Mouse (Mus musculus) kidney, postnatal 36 days (tissue): ENCODE measurements around the gene Piezo1.
"Not testable (repeated sequence)": the region's sequence is repeated elsewhere in the genome, so short reads cannot be mapped to it uniquely, and the experiment has no call there.

Experiments
- DNase-seq, 2 experiments: peaks; one replicate each; pipeline ENCODE4 v3.0.0; 2021 to 2022; ENCODE audit warnings: mixed read lengths in 2 of 2

The Piezo1 gene

DNA sequence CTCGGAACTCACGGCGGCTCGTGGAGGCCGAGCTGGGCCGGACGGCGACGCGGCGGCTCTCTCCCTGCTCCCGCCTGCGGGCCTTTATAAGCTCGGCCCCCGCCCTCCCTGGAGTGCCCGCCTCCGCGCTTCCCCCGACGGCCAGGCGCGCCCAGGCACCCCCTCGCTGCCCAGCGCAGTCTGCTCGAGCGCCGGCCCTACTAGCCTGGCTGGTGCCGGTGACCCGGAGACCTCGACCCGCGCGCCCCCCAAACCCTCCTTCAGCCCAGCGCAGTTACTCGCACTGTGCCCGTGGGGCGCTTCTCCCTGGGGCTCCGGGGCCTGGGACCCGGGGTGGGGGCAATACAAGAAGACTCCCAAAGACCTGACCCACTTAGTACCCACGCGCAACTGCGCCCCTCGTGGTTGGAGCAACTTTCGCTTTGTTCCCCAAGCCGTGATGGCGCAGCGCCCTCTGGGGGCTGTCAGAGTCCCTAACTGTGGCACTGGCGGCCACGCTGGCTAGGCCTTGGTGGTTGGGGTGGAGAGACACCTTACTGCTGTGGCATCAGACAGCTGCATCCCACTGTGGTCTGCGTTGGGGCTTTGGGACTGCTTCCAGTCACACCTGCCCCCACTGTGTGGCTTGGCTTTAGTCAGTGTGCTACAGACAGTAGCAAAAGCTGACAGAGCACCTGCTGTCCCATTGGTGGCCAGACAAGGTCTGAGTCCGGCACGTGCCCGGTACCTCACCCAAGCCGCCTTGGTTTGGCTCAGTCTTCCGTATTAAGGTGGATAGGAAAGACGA lies at the start of gene Piezo1:
TSS of gene Piezo1 (minus strand) at position 65 of the 787 bp plus-strand sequence.
- peak; percentile 92 to 99 for DNase-seq

DNA sequence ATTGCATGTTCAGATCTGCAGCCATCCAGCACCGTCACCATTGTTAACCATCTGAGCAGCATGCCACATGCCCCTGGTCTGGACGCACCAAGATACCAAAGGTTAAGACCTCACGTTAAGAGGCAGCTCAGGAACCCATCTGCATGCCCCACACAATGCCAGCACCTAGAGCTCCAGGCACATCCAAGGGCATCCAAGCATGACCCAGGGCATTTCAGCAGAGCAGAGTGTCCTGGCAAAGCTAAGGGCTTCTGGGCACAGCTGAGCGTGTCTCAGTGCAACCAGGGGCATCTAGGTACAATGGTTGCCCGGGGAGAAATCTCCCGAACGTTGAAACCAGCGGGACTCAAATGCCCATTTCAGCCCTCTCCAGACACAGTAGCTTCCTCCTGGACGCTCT lies 49.5 kb upstream of the Piezo1 start:
- peak; percentile 79 to 84 for DNase-seq

DNA sequence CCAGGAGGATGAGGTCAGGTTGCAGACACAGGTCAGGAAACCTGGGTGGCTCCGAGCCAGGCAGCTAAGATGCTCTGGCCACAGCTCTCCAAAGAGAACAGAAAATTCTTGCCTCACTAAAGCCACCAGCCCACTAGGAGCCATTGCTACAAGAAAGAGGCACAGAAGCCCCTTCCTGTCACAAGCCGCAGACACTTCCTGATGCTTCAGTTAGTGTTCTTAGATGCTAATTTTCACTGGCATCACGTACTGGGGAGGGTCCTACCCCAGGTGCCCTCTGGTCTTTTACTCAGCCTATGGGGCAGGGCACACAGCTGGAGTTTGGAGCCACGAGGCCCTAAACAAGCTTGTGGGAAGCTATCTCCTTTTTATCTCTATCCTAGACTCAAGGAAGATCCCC lies 44.9 kb upstream of the Piezo1 start:
- no peak for DNase-seq

DNA sequence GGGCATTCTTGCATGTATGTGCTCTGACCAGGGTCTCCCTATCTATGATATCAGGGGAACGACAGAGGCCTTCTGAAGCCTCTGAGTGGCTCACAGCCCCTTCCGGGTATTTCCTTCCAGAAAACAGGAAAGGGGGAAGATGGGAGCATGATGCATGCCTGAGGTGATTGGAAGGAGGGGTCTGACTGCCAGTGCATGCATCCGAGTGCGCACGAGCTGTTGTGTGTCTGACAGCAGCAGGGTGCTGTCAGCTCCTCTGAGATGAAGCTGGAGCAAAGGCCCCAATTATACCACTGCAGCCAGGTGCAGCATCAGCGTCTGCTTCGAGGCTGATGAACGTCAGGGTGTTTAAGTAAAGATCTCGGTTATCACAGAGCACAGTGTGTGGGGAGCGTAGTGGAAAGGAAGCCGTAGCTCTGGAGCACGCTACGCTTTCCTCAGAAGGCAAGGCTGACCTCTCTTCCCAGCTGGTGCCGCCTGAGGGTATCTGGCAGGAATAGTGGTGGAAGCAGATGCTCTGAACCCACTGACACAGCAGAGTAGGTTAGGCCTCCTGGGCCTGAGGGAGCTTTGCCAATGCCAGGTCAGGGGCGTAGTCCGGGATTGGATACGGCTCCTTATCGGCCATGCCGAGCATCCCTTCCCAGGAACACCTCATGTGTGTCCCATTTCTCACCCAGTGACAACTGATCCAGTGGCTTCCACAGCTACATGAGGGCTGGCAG lies 42.8 kb upstream of the Piezo1 start:
- DNase-seq = no peak

DNA sequence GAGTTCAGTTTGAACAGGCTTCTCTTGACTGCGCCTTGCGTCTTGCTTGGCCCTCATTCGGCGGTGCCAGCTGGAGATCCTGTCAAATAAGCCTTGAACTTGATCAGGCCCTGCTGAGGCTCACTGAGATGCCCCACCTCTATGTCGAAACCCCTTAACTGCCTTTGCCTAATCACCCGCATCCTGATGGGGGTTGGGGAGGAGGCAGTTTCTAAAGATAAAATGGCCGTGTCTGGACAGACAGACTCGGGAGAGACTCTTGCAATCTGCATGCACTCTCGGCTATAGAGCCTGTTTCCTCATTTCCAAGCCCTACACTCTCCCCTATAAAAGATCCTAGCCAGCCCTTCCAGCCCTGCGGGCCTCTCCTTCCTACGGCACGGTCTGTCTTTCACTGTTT lies 42.1 kb upstream of the Piezo1 start:
- no peak for DNase-seq

DNA sequence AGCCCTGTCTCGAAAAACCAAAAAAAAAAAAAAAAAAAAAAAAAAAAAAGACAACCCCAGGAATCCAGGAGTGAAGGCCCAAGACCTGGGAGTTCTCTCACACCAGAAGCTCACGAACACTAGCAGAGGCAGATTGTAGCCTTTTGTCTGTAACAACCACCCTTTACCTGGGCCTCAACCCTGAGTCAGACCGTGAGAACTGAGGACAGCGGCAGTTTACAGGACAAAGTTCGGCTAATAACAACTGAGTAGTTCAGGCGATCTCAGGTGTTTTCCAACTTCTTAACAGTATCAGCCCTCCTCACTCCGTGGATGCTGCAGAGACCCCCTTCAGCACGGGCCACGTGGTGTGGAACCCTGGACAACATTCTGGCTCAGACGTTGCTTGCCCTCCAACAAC lies 35.6 kb upstream of the Piezo1 start:
- no peak for DNase-seq

DNA sequence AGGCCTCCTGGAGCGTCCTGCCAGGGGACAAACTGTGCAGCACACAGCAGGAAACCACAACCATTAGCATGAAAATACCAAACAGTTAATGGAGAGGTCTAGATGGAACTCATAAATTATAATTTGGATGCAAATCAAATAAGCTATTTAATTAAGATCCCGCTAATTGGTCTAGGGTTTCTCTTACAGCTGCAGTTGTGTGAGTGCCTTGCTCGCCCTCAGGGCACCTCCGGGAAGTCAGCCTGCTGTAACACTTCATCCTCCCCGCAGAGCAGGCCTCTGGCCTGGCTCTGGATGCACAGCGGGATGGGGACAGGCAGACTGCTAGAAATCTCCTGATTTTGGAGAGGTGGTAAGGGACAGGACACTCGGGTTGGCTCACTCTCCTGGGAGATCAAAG lies 35.0 kb upstream of the Piezo1 start:
- DNase-seq = no peak

DNA sequence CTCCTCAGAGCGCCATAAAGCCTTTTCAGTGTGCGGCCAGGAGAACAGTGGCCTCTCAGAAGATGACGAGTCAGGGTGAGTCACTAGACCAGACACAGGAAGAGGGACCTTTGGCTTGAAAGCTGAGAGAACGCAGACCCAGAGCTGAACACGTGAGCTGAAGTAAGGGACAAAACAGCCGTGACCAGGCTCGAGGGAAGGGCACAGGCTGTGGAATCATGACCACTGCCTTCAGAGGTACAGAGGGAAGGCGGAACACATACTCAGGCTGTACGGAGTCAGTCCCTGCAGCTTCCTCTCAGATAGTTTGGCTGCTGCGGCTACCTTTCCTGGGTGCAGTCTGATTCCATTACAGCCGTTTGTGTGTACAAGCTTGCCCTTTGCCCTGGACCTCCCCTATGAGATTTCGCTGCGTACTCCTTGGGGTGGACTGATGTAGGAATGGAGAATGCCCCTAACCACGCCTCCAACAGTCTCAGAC lies 34.3 kb upstream of the Piezo1 start:
- no peak for DNase-seq

DNA sequence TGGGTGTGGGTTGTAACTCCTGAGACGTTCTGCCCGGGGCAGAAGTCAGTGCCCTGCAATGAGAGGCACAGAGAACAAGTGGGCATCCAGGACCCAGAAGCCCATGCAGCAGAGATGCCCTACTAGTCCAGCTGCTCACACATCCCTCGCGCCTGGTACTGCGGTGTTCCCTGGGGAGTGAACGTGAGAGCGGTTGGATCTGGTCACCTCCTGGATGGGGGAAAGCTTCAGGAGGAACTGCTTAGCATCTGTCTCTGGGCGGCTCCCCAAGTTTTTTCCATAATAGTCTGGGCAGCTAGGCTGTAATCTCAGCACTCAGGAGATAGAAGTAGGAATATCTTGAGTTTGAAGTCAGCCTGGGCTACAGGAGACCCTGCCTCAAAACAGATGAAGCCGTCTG lies 33.9 kb upstream of the Piezo1 start:
- no peak for DNase-seq

DNA sequence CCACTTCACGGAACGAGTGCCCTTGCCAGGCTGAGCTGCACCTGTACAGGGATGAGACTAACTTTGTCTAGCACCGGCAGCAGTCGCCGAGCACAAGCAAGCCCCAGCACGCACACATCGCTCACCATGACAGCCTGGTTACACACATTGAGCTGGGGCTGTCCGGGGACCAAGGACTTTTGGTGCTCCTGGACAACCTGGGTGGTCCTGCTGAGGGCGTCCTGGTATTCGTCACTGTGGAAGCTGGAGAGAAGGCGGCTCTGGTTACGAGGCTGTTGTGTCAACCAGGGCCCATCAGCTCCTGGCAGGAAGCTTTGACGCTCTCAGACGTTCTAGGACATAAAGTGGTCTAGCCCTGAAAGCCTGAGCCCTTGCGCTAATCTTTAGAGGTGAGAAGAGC lies 29.8 kb upstream of the Piezo1 start:
- no peak for DNase-seq

DNA sequence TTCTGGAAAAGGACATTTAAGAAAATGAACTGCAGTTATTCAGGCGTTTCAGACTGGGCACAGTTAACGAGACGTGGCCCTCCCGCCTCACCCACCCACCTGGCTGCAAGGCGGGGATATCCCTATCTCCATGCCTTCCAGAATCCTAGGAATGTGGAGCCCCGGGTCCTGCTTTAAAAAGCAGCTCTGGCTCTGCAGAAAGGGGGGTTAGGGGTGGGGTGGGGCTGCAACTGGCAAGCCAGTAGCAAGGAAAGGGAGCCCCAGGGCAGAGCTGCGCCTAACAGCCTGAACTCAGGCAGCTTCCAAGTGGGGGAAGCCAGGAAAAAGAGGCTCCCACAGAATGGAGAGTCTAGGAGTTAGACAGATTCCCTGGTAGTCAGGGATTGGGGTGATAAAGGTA lies 28.1 kb upstream of the Piezo1 start:
- DNase-seq = no peak

DNA sequence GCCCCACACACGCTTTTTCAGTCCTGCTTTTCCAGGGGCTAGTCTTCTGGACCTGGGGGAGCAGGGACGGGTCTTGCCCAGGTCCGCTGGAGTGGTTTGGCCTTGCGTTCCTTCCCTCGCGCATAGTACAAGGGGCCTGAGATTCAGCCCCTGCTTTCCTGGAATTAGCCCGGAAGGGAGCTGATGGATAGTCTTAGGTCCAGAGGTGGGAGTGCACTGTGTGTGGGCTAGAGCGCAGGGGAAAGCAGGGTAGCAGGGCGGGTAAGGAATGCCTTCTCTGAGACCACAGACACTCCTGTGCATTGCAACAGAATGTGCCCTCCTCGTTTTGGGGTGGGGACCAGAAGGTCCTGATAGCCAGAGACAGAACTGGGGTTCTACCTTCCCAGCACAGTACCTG lies 26.0 kb upstream of the Piezo1 start:
- no peak for DNase-seq

DNA sequence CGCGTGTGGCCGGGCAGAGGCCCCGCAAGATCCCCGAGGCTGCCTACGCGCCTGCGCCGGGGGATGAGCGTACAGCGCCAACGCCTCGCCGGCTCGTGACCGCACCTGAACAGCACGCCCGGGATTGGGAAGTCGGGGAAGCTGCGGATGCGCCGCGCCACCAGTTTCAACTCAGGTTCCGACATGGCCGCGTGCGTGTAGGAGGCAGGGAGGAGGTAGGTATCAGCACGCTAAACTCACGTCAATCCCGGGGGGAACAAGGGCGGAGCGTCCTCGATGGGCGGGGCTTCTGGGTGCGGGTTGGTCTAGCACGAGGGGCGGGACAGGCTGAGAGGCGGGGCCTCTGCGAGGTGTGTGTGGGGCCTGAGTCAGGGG lies 25.5 kb upstream of the Piezo1 start, which contains the start of gene Aprt:
TSS of gene Aprt (minus strand) at position 262 of the 375 bp plus-strand sequence.
- DNase-seq = peak; percentile 97 to 98

DNA sequence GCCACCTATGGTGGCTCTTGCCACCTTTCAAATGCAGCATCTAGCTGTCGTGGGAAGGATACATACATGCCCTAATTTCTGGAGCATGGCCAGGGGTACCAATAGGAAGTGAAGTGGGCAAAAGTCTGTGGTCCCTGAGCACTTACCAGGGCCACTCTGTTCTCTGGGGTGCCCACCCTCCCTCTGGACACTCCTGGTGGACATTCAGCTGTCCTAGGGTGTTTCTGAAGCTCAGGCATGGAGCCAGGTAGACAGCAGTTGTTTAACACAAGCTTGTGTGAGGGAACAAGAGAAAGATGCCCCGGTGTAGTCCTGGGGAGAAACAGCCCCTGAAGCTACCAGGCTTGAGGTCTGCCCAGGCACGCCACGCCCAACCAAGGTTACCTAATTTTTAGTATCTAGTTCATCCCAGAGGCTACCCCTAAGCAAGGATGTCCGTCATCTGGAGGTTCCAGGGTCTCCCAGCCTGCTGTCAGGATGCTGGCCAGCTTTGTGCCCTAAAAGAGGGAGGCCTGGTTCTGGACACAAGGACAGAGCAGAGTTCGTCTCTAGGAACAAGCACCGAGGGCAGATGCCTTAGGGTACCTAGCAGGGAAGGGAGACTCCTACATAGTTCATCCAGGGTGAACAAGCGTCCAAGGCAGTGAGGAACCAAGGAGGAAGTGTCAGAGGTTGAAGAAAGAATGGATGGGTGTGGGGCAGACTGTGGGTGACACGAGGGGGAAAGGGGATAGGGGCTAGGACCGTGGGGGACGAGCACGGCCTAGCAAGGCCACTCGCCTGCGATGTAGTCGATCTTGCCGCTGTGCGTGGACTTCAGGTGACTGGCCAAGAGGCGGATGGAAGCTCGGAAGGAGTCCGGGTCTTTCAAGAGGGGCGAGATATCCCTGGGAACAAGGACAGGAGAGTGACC lies 24.9 kb upstream of the Piezo1 start:
- no peak for DNase-seq

DNA sequence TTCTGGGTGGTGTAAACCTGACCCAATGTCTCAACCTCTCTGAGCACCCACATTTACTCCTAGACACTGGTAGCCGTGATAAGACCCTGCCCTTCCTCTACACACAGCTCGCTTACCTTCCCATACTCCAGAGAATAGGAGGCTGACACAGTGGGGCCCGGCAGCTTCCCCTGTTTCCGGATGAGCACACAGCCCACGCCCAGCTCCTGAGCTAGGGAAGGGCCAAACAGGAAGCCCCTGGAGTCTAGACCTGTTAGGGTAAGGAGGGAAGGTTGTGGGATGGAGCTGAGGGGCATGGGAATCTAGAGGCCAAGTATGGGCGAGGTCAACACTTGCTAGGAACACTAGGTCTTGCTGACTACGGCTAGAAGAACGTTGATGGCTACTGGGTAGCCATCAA lies 24.2 kb upstream of the Piezo1 start:
- no peak for DNase-seq

DNA sequence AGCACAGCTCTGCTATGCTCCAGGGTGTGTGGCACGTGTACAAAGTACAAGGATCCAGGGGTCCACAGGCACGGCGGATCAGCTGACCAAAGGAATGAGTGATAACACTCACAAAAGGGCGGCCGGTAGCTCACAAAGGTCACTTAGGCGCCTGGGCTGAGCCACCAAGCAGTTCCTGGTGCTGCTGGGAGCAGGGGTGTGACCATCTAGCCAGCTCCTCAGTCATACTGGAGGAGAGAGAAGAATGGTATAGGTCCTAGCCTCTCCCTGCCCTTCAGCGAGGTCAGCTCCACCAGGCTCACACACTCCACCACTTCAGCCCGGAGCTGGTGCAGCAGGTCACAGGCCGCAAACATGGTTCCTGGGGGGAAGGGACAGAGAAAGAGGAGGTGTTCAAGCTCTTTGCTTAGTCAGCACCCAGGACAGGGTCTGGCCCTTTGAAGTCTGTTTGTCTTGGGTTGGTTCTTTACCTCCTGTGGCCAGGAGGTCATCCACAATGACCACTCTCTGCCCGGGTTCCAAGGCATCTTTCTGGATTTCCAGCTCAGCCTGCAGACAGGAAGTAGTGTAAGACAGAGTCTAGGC lies 23.6 kb upstream of the Piezo1 start:
- DNase-seq = peak; percentile 56 to 57

DNA sequence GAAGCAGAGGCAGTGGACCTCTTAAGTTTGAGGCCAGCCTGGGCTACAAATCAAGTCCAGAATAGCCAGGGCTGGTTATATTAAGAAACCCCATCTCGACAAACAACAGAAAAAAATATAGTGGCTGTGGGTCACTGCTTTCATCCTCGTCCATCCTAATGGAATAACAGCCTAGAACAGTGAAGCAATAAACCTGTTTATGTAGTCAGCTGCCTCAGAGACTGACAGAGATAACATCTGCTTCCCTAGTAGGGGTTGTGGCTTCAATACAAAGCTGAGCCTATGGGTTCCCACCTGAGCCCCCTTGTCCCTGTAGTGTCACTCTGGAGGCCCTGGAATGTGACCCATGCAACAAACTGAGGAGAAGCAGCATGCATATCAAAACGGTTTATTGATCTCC lies 23.1 kb upstream of the Piezo1 start:
- DNase-seq = no peak

DNA sequence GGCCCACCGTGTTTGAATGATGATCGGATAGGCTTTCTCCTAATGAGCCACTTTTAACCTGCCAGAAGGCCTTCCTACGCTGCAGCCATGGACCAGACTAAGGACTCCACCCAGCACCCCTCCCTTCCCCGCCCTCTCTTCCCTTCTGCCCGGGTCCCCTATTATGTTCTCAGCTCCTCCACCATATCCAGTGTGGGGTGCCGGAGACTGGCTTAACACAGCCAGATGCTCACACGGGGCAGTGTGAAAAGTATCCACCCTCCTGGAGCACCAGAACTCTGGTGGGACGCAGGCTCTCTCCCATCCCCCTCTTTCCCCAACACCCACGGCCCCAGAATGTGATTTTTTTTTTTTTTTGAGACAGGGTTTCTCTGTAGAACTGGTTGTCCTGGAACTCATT lies 22.4 kb upstream of the Piezo1 start:
- no peak for DNase-seq

DNA sequence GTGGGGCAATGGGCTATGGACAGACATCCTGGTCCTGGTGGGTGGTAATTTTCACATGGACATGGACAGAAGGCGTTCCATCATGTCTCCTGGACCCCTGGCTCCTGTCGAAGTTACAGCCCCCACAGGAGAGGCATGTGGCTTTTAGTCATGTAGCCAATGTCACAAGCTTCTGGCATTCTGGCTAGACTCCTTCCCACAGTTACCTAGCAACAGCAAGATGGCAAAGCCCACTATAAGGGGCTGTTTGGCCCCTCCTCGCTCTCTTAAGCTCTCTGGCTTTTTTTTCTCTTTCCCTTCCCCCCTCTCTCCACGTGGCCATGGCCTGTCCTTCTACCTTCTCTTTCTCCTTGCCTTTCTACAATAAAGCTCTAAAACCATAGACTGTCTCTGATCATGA lies 22.0 kb upstream of the Piezo1 start:
- DNase-seq = not testable (repeated sequence)

DNA sequence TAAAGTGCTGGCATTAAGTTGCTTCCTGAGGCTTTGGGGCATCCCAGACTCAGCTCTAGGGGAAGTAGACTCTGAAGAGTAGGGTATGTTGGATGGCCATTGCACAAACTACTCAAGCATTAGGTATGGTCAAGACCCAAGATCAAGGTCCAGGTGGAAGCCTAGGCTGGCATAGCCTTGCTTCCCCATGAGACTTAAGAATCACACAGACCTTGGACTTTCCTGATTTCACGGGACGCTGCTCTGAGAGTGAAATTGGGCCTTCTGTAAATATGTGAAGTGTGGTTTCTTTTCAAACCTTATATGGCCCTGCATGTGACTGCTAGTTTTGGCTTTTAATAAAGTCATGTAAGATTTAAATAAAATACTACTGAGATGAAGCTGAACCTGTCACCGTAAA lies 21.6 kb upstream of the Piezo1 start:
- peak; percentile 58 to 67 for DNase-seq

DNA sequence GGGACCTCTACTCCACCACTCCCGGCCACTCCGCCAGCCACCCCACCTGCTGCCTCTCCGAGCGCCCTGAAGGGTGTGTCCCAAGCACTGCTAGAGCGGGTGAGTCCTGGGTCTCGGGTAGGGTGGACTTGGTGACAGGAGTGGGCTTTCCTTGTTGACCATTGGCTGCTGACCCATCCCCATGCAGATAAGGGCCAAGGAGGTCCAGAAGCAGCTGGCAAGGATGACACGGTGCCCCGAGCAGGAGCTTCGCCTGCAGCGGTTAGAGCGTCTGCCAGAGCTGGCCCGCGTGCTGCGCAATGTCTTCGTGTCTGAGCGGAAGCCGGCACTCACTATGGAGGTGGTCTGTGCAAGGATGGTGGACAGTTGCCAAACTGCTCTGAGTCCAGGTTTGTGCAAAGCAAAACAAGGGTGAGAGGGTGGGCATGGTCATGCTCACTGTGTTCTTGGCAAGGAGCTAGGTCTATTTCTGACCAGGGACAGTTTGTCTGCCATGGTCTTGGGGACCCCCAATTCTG lies 20.7 kb upstream of the Piezo1 start:
- no peak for DNase-seq

DNA sequence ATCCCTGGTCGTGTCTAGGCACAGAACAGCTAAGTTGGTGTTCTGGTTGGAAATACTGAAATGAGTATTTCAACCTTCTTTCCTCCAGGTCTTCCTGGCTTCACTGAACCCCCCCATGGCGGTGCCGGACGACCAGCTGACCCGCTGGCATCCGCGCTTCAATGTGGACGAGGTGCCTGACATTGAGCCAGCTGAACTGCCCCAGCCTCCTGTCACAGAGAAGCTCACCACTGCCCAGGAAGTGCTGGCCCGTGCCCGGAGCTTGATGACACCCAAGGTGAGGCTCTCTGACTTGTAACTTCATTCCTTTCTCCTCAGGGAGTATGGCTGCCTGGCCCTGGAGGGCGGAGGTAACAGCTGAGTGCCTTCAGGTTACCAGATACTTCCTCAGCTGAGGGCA lies 20.0 kb upstream of the Piezo1 start:
- no peak for DNase-seq

DNA sequence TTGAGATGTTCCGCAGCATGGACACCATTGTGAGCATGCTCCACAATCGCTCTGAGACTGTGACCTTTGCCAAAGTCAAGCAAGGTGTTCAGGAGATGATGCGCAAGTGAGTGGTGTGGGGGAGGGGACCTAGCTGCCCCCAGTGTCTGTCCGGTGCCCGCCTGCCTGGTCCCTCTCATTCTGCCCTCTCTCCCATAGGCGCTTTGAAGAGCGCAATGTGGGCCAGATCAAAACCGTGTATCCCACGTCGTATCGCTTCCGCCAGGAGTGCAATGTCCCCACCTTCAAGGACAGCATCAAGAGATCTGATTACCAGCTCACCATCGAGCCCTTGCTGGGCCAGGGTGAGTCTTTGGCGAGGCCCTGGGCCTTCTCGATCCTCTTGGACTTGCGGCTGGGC lies 18.9 kb upstream of the Piezo1 start:
- DNase-seq = no peak
